Mouse (Mus musculus) testis, postnatal 14 days (tissue): Measurements from ENCODE around the gene 4930430F08Rik.
A peak's percentile ranks its signal among the peaks of the same experiment; 100 is the strongest.
"Not testable (repeated sequence)": the region's sequence is repeated elsewhere in the genome, so short reads cannot be mapped to it uniquely, and the experiment has no call there.

Source experiments
- DNase-seq: peaks from one replicate; pipeline ENCODE4 v3.0.0; 2021; ENCODE audit warnings: low spot score

Gene 4930430F08Rik

GRCm38 (mm10) chr10:100590323-100590722 lies at the start of gene 4930430F08Rik, which contains the start of gene 1700017N19Rik:
4930430F08Rik (minus strand) TSS chr10:100590423.
1700017N19Rik (plus strand) TSS chr10:100590484.
- no peak for DNase-seq

GRCm38 (mm10) chr10:100629762-100630438 lies 39.7 kb upstream of the 4930430F08Rik start:
- no peak for DNase-seq

DNA sequence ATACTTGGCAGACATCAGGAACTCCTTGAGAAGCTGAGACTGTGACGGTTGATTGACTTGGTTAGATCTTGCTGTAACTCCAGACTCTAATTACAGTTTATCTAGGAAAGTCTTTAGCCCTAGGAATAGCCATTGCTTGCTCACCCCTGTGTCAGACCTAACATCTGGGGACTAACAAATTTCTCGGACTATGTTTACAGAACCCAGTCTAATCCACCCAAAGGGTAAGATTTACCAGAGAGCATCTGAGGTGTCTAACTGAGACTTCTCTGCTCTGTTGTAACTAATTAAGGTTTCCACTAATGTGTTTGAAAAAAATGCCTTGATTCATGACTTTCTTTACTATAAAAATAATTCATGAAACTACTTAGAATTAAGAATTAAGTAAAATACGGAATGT lies 32.3 kb upstream of the 4930430F08Rik start:
- DNase-seq: no peak

DNA sequence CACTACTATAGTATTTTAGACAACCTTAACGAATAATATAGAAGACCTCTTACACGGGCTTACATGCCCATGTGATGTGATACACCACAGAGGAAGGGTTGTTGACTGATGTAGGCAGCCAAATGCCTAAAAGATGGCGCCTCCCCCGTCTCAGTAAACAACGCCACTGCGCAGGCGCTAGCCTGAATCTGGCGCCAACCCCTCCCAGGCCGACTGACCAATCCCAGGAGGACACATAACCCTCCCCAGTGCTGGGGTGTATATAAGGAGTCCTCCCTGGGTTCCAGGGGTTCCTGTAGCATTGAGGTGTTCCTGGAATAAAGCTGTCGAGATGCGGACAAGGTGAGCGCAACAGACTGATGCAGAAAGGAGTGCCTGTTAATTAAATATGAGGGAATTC lies 29.8 kb upstream of the 4930430F08Rik start:
- DNase-seq: peak; percentile 77

DNA sequence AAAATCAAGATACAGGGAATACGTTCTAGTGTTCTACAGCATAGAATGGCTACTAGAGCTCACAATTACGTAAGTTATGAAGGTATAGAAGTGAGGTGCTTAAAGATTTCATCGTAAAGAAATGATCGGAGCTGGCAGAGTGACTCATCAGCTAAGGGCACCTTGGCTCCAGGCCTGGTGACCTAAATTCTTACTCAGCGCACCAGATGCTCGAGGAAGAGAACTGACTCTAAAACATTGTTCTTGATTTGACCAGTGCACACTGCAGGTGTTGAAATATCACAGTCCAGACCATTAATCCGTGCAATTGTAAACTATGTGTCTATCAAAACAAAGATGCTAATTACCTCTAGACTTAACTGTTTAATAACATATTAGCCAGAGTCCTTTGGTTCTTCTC lies 29.3 kb upstream of the 4930430F08Rik start:
- no peak for DNase-seq

DNA sequence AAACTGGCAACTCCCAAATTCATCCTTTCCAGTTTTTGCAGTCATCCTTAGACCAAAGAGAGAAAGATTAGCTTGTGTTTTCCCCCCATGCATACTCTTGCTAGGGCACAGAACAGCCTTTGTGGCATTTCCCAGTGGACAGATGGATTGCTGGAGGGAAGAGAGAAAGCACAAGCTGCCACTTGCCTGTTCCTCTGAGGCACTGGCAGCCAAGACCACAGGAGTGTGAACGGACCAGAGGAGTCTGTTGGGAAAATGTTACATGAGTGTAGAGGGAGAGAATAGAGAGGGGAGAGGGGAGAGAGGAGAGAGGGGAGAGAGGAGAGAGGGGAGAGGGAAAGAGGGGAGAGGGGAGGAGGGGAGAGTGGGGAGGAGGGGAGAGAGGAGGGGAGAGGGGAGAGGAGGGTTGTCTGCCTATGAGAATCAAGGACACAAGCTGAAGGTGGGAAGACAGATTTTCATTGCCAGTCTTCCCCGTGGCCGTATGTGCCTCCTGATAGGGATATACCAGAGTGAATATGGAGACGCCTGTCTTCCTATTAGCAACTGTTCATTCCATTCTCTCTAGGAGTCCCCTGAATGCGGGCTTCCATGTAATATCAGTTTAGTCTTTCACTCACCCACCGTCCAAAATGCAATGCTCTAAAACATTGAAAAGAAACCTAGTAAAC lies 27.1 kb upstream of the 4930430F08Rik start:
- no peak for DNase-seq

GRCm38 (mm10) chr10:100604254-100604653 lies 14.0 kb upstream of the 4930430F08Rik start:
- no peak for DNase-seq

DNA sequence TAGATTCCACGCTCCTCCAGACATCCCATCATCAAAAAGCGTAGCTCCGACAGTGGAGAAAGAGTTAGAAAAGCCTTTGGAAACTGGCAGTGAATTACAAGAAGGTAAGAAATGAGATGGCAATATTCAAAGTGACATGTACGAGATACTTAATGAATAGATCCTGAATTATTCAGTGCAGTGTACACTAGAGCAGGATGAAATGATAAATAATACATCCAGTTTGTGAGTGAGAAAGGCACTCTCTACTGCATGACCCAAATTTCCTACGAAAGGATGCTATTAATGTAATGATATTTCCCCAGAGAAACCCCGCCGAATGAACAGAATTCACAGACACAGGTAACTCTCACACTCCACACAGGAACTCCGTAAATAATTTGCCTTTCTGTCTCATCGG lies 13.3 kb upstream of the 4930430F08Rik start:
- no peak for DNase-seq

- DNase-seq: no peak
These were observed 8.1 kb upstream of the 4930430F08Rik start for GRCm38 (mm10) chr10:100598339-100598738.

GRCm38 (mm10) chr10:100588932-100589388 lies 1.3 kb downstream of the 4930430F08Rik start:
- DNase-seq: peak; percentile 88

GRCm38 (mm10) chr10:100588524-100588923 lies 1.7 kb downstream of the 4930430F08Rik start:
- no peak for DNase-seq

DNA sequence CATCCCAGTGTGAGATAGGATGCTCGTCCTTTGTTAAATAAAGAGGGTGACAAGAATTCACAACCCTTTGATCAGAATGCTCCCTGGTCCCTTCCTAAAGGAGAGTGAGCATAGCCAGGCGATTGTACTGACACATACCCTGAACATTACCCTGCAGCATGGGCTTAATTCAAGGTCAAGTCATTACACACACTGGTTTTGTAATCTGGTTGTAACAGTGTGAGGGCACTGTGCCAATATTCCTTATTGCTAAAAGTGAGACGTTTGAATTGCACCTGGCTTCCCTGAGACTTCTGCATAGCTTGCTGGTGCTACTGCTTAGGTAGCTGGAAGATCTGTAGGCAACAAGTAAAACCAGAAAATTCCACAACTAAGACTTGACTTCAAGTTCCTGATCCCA lies 6.0 kb downstream of the 4930430F08Rik start:
- DNase-seq: no peak

DNA sequence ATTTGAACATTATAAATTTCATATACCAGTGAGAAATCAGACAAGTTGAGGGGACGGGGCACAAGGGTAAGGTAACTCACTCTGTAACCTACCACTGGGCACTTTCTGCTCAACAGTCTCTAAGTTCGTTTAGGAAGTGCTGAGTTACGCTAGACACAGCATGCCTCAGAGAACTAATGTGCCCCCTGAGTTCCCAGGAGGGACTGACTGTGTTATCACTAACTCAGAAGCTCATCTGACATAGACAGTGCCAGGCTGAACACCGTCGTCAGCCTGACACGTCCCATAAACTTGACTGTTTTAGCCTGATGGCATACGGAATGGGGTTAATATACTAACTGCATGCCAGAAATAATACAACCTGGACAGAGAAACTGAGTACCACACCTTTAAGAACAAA lies 14.9 kb downstream of the 4930430F08Rik start:
- DNase-seq: no peak

GRCm38 (mm10) chr10:100574505-100575149 lies 15.6 kb downstream of the 4930430F08Rik start:
- DNase-seq: no peak

DNA sequence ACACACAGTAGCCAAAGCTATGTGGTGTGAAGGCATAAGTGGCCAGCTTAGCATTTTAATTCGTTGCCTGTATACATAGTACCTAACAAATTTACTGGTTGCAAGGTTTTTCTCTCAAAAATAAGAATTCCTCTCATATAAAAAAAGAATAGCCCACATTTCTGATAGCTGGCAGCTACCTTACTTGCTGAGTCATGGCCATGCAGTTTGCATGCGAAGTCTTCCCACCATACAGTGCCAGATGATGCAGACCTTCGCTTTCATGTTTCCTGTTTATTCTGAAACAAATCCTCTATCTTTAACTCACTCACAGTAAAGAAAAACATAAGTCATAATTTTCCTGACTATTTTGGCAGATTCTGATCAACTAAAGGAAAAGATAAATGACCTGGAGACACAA lies 18.5 kb downstream of the 4930430F08Rik start:
- no peak for DNase-seq

DNA sequence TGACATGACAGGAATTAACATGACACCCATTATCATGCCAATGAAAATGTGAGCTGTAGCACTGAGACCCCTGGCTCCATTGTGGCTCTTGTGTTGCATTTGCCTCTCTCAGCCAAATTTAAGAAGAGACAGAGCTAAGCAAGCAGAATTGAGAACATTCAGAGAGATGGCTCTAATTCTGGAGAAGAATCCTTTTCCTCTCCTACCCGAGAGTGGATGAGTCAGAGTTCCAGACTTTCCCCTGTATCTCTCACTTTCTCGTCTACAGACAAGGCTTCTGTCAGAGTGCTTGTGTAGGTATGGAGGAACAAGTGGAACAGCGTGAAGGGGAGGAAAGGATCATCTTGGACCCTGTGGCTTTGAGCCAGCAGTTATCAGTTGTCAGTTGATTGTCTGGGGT lies 26.1 kb downstream of the 4930430F08Rik start:
- DNase-seq: no peak

GRCm38 (mm10) chr10:100560194-100560883 lies 29.9 kb downstream of the 4930430F08Rik start:
- DNase-seq: not testable (repeated sequence)

DNA sequence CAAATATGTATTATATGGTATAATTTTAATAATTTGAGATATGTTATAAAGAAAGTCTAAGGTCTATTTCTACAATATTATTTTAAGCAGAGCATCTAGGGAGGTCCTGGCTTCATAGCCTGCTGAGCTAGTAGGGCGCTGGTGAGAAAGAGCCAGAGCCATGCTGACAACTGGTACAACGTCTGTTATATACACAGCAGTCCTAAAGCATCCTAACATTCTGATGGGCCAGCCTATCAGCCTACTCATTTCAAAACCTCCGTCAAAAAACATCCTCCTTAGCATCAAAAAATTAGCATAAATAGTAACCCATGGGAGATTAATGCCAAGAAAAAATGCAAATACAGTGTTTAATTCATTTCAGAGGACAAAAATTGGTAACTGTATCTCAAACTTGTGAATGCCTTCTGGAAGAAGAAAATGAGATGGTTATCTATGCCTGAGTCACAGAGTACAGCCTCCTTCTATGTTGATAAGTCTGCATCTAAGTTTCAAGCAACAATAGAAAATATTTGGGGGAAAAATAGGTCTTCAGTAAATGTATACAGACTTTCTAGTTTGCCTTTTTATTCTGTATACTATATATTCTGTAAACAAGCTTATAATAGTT lies 33.6 kb downstream of the 4930430F08Rik start:
- DNase-seq: no peak

DNA sequence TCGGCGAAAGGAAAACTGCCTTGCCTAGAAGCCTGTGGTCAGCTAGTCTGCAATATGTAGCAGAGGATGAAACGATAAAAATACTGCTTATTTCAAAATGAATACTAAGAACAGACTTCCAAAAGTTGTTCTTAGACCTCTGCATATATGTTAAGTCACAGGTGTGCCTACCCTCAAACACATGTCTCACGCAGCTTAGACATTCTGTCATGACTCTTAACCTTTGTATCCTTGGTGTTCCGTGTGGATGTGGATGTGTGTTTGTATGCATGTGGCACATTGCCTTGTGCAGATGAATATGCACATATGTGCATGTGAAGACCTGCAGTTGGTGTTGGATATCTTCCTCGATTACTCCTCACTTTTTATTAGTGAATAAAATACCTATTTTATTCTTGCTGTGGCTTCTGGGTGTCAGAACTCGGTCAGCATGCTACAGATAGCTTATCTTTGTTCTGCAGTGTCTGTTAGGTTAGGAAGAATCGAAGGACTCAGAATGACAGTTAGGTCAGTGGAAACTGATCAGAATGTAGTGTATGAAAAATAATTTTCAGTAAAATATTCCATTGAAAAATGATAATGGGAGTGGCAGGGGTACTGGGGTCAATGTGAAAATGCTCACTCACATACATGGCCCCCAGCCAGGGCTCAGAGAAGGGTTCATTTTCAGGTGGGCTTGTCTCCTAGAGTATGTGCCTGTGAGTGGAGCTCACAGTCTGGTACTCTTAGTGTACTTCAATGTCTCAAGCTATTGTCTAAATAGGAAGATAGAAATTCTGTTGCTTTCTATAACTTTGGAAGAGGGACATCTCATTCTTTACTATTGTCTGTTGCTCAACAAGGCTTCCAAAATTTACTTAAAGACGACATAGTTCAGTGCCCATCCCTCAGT lies 65.5 kb downstream of the 4930430F08Rik start:
- no peak for DNase-seq

DNA sequence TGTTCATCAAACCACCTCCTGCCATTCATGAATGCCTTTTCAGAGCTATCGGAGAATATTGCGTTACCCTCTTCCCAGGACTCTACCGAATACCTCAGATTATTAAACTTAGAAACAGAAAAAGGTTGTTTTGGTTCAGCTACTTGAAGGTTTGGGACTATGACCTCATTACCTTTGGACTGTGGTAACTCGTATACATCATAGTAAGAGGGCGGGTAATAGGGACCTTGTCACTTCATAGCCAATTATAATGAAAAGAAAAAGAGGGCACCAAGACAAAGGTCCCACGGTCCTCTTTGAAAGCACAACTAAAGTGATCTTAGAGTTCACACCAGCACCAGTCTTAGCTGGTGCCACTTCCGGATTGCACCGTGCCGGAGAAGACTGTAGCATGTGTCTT lies 67.9 kb downstream of the 4930430F08Rik start:
- DNase-seq: no peak
